ENCODE assay signal across 9 mouse cellular contexts in the genomic region with DNA sequence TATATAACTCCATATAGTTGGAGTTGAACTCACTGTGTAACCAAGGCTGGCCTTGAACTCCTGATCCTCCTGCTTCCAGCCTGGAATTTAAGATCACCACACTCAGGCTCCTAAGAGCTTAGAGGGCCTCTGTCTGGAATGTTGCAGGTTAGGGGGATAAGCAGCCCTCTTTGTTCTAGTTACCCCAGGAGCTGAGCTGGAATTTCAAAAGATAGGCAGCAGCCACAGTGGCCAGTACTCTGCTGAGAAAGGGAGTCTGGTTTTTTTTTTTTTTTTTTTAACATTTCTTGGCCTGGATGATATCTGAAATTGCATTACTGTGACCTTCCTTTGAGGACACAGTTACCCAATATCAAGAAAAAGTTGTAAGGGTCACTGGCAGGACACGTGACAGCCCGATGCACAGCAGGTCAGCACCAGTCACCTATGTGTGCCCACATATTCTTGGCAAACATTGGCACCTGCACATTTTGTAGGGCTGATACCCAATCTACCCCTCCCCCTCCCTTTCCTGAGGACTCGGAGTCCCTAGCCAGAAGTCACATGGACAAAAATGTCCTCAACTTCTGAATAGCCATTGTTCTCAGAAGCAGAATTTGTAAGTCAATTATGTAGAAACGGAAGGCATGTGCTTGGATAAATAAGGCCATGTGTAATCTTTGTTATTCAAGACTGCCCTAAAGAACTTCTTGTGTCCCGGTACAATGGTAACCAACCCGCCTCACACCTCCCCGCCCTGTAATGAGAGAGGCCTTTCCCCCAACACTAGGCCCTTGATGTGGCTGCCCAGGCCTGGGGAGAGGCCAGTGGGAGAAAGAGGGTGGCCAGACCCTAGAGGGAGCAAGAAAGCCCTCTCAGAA. TPM values are rescaled to one million over a fixed set of nuclear protein-coding genes. Genes with fewer than 3 reads are reported as not detected.
DNase-seq lines count a peak whose midpoint lies in the region; ATAC-seq lines count a peak whose summit lies in the region.
"Had no signal": no experiment of that assay in that cellular context is flagged by ENCODE, and none has a peak within 500 bp of the region (broad histone marks: within the 10 kb centered on the region; RNA-seq: fewer than 3 reads in every experiment).

No protein-coding gene starts in this region.

- intact Hi-C loops in left cerebral cortex, postnatal 36 days (cut with DNase I): no loop called here

- no peaks in the 10 kb centered on the region for H3K27me3 ChIP-seq in forebrain, embryonic 16.5 days (replicated peaks; ENCODE audit: control insufficient read depth, insufficient read depth, low read length)
- H3K27me3 ChIP-seq in hindbrain, embryonic 13.5 days: no peaks in the 10 kb centered on the region
- H3K27me3 ChIP-seq: embryonic facial prominence, embryonic 13.5 days had no signal

- peak; percentile 68 for DNase-seq in adrenal gland, adult 2 months
- no peak for DNase-seq in adrenal gland, postnatal 4 days (ENCODE audit: low spot score in 2 of 2)
- DNase-seq in ZHBTc4 (ENCODE audit: low read depth, low spot score): peak; percentile 87
- DNase-seq in left cerebral cortex, postnatal 36 days (ENCODE audit: low spot score in 2 of 2): peak; percentile 10
- DNase-seq in skeletal muscle tissue, adult 2 months (ENCODE audit: low read depth, low spot score): peak; percentile 32

- no peaks in the 10 kb centered on the region for H3K36me3 ChIP-seq in forebrain, embryonic 16.5 days (ENCODE audit: control insufficient read depth, insufficient read depth)
- no peaks in the 10 kb centered on the region for H3K36me3 ChIP-seq in hindbrain, embryonic 13.5 days
- H3K36me3 ChIP-seq: embryonic facial prominence, embryonic 13.5 days had no signal

- no peak overlapping the region for H3K4me2 ChIP-seq in forebrain, embryonic 16.5 days (ENCODE audit: low read length)
- no peak overlapping the region for H3K4me2 ChIP-seq in hindbrain, embryonic 13.5 days
- H3K4me2 ChIP-seq: embryonic facial prominence, embryonic 13.5 days had no signal

- H3K4me1 ChIP-seq in forebrain, embryonic 16.5 days (replicated peaks; ENCODE audit: control insufficient read depth, insufficient read depth, low read length): peaks cover 9% of the 10 kb centered on the region
- H3K4me1 ChIP-seq in hindbrain, embryonic 13.5 days (replicated peaks): peaks cover 9% of the 10 kb centered on the region

- peak; percentile 64 for ATAC-seq in forebrain, embryonic 16.5 days
- ATAC-seq in hindbrain, embryonic 13.5 days (ENCODE audit: low FRiP score): peak; percentile 52
- ATAC-seq in erythroid progenitor cell, adult 5-6 weeks (replicated peaks; ENCODE audit: low FRiP score, poor library complexity, severe bottlenecking): no peak

- H3K27ac ChIP-seq in forebrain, embryonic 16.5 days (ENCODE audit: low read length): no peak overlapping the region
- H3K27ac ChIP-seq in hindbrain, embryonic 13.5 days: peak overlapping the region; percentile 69
- H3K27ac ChIP-seq: embryonic facial prominence, embryonic 13.5 days had no signal

- no peaks in the 10 kb centered on the region for H3K9me3 ChIP-seq in forebrain, embryonic 16.5 days (ENCODE audit: control insufficient read depth, low read length)
- H3K9me3 ChIP-seq in hindbrain, embryonic 13.5 days: no peaks in the 10 kb centered on the region
- H3K9me3 ChIP-seq: embryonic facial prominence, embryonic 13.5 days had no signal

- H3K9ac ChIP-seq in forebrain, embryonic 16.5 days (replicated peaks; ENCODE audit: low read depth, low read length): no peak overlapping the region
- H3K9ac ChIP-seq in hindbrain, embryonic 13.5 days: no peak overlapping the region
- H3K9ac ChIP-seq: embryonic facial prominence, embryonic 13.5 days had no signal

- no peak overlapping the region for H3K4me3 ChIP-seq in forebrain, embryonic 16.5 days (replicated peaks; ENCODE audit: low read length)
- no peak overlapping the region for H3K4me3 ChIP-seq in hindbrain, embryonic 13.5 days
- H3K4me3 ChIP-seq: embryonic facial prominence, embryonic 13.5 days had no signal

- WGBS in forebrain, embryonic 16.5 days: 14% methylated on average over 7 of the region's 7 CpGs
- WGBS in hindbrain, embryonic 13.5 days: 15% methylated on average over 7 of the region's 7 CpGs

RNA-seq across cellular contexts. Expression of a gene that starts 1.1 kb away (rescaled TPM):
- total RNA-seq in adrenal gland, adult 2 months (2021): 100 to 1,000 TPM; 194 to 198 TPM
- 55.9 and 62.9 TPM in 2 replicates for polyA plus RNA-seq in adrenal gland, adult 2 months (2012; rRNA removed)
- 100 to 1,000 TPM; 141 to 151 TPM for total RNA-seq in adrenal gland, postnatal 4 days (2021)
- 40.9 and 47.4 TPM in 2 replicates for polyA plus RNA-seq in forebrain, embryonic 16.5 days (2015; fragmentation: Nextera tagmentation; extraction: Ambion mirVana)
- polyA plus RNA-seq in hindbrain, embryonic 13.5 days (2015; fragmentation: Nextera tagmentation; extraction: Ambion mirVana): 38.0 and 44.1 TPM in 2 replicates
- 10 to 100 TPM; 38.4 to 39.3 TPM for total RNA-seq in left cerebral cortex, postnatal 36 days (2021)
- total RNA-seq in erythroid progenitor cell, adult 5-6 weeks (2015; ENCODE audit: low replicate concordance): 41.4 and 46.5 TPM in 2 replicates
- 54.3 and 63.2 TPM in 2 replicates for total RNA-seq in erythroid progenitor cell, adult 5-6 weeks (2017; ENCODE audit: low replicate concordance)

Comparison
In these comparisons a context has a peak if more than half of its experiments do, and no peak if none do; other contexts are left out.
1. DNase-seq: peak in adrenal gland, adult 2 months (single experiment), ZHBTc4 (single experiment), left cerebral cortex, postnatal 36 days (2 of 2) and skeletal muscle tissue, adult 2 months (single experiment); none in adrenal gland, postnatal 4 days (0 of 2).